8 mouse cellular contexts compared by ENCODE assay signal in the genomic region with DNA sequence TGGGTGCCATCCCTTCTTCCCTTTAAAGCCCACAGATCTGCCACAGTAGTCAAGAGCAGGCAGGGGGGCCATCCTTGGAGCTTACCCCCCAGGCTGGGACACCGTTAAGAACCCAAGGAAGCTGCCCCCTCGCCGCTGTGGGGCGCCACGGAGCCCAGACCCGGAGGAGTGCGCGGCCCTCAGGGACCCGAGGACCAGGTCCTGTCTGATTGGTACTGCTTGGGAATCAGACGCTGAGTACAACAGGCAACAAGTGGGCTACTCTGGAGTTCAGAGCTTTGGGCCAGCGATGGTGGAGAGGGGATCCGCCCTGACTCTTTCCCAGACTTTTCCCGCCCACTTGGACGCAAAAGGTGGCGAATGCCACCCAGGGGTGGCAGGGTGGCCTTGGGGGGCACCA. TPM values are rescaled to one million over a fixed set of nuclear protein-coding genes. Genes with fewer than 3 reads are reported as not detected.
DNase-seq lines count a peak whose midpoint lies in the region; ATAC-seq and TF ChIP-seq lines count a peak whose summit lies in the region.

No protein-coding gene starts in this region.

- peak overlapping the region; percentile 48; the same call in 1 of the 2 replicates for H3K4me3 ChIP-seq in spleen, adult 2 months (ENCODE audit: extremely low read depth, insufficient read depth, insufficient read length)
- peak overlapping the region; percentile 50 for H3K4me3 ChIP-seq in hindbrain, embryonic 16.5 days (ENCODE audit: low read length)

- no peak for DNase-seq in spleen, adult 2 months (ENCODE audit: low read depth in 1 of 2, low spot score in 2 of 2)
- no peak for DNase-seq in spleen, adult 12 weeks (ENCODE audit: low spot score)
- DNase-seq in fibroblast of lung, adult 2 months (ENCODE audit: low read depth): peak; percentile 19
- peak; percentile 62 for DNase-seq in lung, postnatal 14 days
- no peak for DNase-seq in adipocyte (ENCODE audit: low spot score)
- no peak for DNase-seq in thymus, postnatal 10 days (ENCODE audit: low spot score in 2 of 2)
- no peak for DNase-seq in cerebellum, adult 9-10 months

- peaks cover 9% of the 10 kb centered on the region for H3K27me3 ChIP-seq in spleen, adult 2 months (ENCODE audit: control insufficient read depth, insufficient read depth, low read length)
- H3K27me3 ChIP-seq in hindbrain, embryonic 16.5 days (replicated peaks; ENCODE audit: control insufficient read depth, insufficient read depth, low read length): peaks cover 10% of the 10 kb centered on the region

- H3K4me2 ChIP-seq in hindbrain, embryonic 16.5 days (ENCODE audit: low read length): peak overlapping the region; percentile 93

- ATAC-seq in hindbrain, embryonic 16.5 days: no peak

- no peaks in the 10 kb centered on the region for H3K9me3 ChIP-seq in hindbrain, embryonic 16.5 days (ENCODE audit: control insufficient read depth, low read length)

- TF ChIP-seq CTCF in spleen, adult 2 months (IDR thresholded peaks at IDR 0.05; ENCODE audit: extremely low read depth, insufficient read depth, insufficient read length, insufficient replicate concordance): no peak

- 0 out of 2 replicates have a peak overlapping the region, but pooled peaks have one; percentile 3 for H3K27ac ChIP-seq in spleen, adult 2 months (ENCODE audit: insufficient read depth, low read length)
- no peak overlapping the region for H3K27ac ChIP-seq in hindbrain, embryonic 16.5 days (ENCODE audit: low read depth, low read length)

- peaks cover 3% of the 10 kb centered on the region; the same call in 1 of the 2 replicates for H3K4me1 ChIP-seq in spleen, adult 2 months (ENCODE audit: control insufficient read depth, insufficient read depth, insufficient read length)
- H3K4me1 ChIP-seq in hindbrain, embryonic 16.5 days (ENCODE audit: control insufficient read depth, insufficient read depth, low read depth, low read length): peaks cover 8% of the 10 kb centered on the region

- no peaks in the 10 kb centered on the region for H3K36me3 ChIP-seq in spleen, adult 2 months (ENCODE audit: control insufficient read depth, insufficient read depth, low read length)
- H3K36me3 ChIP-seq in hindbrain, embryonic 16.5 days (ENCODE audit: control insufficient read depth, insufficient read depth, low read length): no peaks in the 10 kb centered on the region

- TF ChIP-seq POLR2A in spleen, adult 2 months (IDR thresholded peaks at IDR 0.05; ENCODE audit: low read depth, low read length): no peak

- H3K9ac ChIP-seq in hindbrain, embryonic 16.5 days (ENCODE audit: low read depth, low read length): peak overlapping the region; percentile 53

- WGBS in spleen, adult 2 months: 11% methylated on average over 15 of the region's 15 CpGs
- WGBS in hindbrain, embryonic 16.5 days: 5% methylated on average over 15 of the region's 15 CpGs

RNA-seq across cellular contexts. Expression of a gene that starts 0.5 kb away (rescaled TPM):
- polyA plus RNA-seq in spleen, adult 2 months (2012; rRNA removed): 10.9 and 13.1 TPM in 2 replicates
- polyA plus RNA-seq in hindbrain, embryonic 16.5 days (2015; fragmentation: Nextera tagmentation; extraction: Ambion mirVana): 22.3 and 24.5 TPM in 2 replicates

Comparison
In these comparisons a context has a peak if more than half of its experiments do, and no peak if none do; other contexts are left out.
1. DNase-seq: peak in fibroblast of lung, adult 2 months (single experiment) and lung, postnatal 14 days (single experiment); none in spleen, adult 2 months (0 of 2), spleen, adult 12 weeks (single experiment), adipocyte (single experiment), thymus, postnatal 10 days (0 of 2) and cerebellum, adult 9-10 months (single experiment).